Mouse (Mus musculus) 3T3-L1 (cell line): ENCODE data around the gene Prr13.

Source experiments
- DNase-seq: peaks from one replicate; pipeline ENCODE4 v3.0.0-alpha.2; 2015; ENCODE audit warnings: low read depth, low spot score

The Prr13 gene

DNA sequence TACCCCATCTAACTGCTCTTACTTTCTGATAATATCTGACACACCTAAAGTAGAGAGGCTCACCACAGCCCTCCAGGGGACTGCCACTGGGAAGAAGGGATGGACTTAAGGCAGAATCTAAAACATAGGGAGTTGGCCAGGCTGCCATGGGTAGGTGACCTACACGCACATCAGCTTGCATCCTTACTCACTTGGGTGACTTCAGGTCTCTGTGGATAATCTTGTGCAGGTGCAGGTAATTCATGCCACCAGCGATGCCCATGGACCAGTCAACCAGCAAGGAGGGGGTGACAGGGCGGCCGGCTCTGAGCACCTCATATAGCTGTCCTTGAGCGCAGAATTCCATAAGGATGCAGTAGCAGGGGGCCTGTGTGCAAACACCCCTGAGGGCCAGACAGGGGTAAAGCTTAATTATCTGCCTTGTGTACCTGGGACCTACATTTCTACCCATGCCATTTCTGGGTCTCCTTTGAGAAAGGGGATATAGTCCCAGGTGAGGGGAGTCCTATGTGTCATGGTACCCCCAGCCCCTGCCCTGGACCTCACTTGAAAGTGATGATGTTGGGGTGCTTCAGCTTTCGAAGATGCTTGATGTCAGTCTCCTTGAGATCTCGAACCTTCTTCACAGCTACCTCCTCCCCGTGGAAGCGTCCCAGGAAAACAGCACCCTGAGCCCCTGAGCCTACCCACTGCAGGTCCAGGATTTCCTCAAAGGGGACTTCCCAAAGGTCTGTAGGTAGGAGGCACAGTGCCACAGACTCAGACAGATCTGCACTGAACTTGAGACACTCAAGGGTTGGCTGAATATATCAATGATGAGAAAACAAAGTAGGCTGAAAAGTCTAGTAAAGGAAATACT, 45.3 kb downstream of the Prr13 start:
- no peak for DNase-seq

DNA sequence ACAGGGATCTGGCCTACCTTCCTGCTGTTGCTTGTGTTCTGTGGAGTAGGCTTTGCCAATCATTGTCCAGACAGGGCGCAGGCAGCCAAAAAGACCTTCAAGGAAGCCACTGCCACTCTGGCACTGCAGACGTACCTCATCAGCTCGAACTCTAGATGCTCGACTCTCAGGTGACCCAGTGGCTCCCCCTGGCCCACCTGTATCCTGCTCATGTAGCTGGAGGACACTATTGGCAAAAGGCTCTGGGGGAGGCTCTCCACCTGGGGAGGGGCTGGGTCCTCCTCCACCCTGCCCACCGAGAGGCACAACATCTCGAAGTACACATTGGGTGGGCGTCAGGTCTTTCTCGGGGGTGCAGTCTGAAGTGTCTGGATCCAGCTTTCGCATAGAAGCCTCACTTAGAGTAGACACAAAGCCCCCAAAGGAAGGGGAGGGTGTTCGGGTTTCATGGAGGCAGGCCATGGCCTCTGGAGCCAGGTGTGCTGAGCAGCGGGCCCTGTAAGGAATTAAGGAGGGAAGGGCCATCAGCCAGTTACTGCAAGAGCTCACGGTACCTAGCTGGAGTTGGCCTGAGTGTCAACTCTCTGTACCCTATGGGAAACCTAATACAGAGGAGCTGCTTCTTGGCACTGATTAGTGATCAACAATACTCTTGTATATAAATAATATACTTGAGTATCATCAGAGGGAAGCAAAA, 46.4 kb downstream of the Prr13 start:
- no peak for DNase-seq

DNA sequence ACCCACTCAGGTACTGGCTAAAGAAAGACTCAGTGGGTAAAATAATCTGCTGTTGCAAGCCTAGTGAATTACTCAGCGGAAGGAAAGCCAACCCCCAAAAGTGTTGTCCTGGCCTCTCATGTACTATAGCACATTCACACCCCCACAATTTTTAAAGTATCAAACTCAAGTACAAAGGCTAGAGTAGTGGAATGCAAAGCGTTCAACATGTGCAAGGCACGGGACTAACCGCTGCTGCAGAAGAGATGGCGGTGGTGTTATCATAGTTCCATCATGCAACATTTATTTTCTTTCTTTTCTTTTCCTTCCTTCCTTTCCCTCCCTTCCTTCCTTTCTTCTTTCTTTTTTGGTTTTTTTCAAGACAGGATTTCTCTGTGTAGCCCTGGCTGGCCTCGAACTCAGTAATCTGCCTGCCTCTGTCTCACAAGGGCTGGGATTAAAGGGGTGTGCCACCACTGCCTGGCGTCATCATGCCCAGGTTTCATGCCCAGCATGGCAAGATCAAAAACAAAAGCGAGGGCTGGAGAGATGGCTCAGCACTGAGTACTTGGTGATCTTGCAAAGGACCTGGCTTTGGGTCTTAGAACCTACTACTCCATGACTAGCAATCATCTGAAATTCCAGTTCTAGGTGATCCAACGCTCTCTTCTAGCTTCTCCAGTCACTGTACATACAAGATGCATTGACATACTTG, 47.1 kb downstream of the Prr13 start:
- no peak for DNase-seq

DNA sequence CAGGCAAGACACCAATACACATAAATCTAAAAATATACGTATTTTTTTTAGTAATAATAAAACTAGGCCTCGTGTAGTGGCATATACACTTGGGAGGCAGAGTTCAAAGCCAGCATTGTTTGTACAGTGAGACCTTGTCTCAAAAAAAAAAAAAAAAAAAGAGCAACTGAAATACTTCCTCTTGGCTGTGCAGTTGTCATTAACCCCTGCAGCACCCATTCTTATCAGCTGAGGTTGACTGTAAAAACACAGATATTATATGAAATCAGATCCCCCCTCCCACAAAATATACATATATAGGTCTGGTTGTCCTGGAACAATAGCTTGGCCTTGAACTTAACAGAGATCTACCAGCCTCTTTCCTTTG, 47.6 kb downstream of the Prr13 start:
- DNase-seq: no peak

DNA sequence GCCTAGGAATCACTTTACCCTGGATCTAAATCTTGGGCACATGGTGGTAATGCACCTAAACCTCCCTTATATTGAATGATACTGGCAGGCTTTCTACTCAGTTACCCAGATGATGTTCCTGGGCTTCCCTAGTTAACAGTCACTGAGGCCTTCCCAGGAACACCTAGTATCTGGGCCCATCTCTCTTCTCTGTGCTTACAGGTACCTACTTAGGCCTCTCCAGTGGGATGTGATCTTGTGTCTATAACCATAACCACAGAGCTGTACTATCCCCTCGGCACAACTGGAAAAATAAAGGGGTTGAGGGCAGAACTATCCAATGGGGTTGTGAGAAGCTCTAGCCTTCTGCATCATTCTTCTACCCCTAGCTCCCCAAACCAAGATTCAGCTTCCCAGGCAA, 48.0 kb downstream of the Prr13 start:
- DNase-seq: no peak

DNA sequence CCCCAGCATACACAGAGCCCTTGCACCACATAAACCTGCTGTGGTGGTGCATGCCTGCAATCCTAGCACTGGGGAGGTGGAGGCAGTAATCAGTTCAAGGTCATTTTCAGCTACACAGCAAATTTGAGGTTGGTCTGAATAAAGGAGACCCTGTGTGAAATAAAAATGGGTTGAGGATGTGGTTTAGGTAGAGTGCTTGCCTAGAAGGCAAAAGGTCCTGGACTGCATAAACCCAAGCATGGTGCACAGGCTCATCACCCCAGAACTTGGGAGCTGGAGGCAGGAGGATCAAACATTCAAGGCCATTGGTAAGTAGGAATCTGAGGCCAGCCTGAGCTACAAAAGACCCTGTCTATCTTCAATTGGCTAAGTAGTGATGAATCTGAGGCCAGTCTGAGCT, 48.7 kb downstream of the Prr13 start:
- no peak for DNase-seq

DNA sequence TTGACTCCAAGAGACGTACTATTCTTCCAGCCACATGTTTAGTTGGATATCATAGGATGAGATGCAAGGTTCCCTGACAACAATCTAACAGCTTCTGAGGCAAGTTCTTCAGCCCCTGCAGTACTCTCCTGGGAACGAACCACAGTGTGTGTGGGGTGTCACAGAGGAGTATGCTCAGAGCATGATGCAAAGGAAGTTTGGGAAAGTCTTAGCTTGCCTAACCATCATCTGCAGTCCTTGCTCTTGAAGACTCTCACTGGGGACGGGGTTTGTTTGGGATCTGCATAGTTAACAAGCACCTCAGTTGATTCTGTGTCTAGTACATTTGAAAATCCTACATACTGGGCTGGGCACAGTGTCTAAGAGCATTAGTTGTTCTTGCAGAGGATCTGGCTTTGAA, 49.5 kb downstream of the Prr13 start:
- DNase-seq: no peak

DNA sequence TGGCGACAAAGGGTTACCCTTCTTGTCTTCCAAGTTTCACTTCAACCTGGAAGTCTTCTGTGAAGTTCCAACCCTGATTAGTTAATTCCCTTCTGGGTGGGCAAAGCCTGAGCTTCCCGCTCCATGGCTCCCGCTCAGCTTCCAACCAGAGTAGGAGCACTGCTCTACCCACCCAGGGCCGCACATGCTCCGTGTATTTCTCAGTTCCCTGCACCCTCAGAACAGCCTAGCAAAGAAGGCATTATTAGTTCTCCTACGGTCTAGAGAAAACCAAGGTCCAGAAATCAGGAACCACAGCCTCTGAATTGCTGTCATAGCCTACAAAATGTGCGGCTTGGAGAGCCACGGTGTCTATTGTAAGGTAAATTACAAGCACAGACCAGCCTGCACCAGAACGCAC, 51.3 kb downstream of the Prr13 start:
- DNase-seq: no peak

DNA sequence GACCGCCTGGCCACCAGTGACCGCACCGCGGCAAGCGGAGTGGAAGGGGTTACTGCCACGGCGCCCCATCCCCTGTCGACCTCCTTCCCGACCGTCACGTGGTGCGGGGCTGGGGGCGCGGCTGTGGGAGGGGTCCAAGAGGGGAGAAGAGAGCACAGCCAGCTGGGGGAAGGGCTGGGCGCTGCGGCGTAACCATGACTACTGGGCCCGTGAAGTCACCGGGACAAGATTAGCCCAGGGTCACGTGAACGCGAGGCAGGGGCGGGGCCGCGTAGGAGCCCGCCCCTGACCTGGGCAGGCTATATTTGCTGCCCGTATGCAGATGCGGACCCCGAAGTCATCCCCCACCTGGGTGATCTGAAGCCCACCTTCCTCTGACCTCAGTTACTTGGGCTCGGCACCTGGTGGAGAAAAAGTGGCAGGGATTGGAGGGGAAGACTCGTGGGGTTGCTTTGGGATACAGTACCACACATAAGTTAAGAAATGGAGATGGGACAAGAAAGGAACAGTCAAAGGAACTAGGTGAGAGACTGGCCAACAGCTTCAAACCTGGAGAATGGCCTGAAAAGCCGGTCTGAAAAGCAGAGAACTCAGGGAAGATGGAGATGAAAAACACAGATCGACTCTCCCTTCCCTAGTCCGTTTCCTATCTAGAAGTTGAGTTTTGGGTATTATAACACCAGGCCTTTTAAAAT, 51.9 kb downstream of the Prr13 start:
- no peak for DNase-seq

DNA sequence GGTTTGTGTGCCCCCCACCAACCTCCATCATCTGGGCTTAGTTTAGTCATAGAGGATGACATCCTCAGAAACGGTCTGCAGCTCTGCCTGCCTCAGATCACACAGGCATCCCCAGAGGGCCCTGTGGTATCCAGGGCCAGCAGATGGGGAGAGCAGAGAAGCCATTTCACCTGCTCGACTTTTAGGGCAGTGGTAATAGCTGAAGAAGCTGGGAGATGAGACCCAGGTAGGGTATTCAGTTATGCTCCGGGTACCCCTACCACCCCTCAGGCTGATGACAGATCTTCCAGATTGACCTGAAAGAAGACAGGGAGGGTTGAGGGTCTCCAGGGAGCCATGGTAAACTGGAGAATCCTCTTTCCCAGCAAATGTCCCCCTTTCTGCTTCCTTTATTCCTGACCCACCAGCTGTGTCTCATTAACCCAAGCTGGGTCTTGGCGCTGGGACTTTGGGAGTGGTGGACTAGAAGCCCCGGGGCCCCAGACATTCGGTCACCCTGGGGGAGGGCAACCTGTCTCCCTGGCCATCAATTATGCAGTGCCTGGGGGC, 52.5 kb downstream of the Prr13 start:
- DNase-seq: no peak

DNA sequence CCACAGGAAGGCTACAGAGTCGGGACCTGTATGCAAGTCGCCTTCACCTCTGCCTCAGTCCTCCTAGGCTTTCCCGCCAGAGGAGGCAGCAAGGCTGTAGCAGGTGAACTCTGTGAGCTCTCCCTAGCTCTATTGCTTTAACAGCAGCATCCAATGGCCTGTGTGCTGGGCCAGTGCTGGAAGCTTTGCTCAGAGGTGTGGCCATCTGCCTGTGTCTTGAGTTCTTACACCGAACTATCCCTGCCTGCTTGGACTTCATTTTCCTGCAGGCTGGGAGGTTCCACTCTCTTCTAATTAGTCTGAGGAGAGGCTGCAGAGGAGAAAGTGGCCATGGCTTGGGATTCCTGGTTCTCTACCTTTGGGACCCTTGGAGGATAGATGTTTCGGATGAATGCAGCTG, 53.2 kb downstream of the Prr13 start:
- no peak for DNase-seq
